Mouse (Mus musculus) liver, adult 2 months (tissue): Measurements from ENCODE around the gene Fam173b.
"Not testable (repeated sequence)": the region's sequence is repeated elsewhere in the genome, so short reads cannot be mapped to it uniquely, and the experiment has no call there.

Source experiments
- CTCF ChIP-seq: fragments of 200-500 bp; IDR thresholded peaks from 2 replicates; pipeline ENCODE4 v1.5.1; 2011; ENCODE audit warnings: low read depth, low read length, control low read depth
- POLR2A ChIP-seq: fragments of 200-500 bp; IDR thresholded peaks from 2 replicates; pipeline ENCODE4 v1.6.1; 2011; ENCODE audit warnings: low read length, control low read depth; ENCODE audit not compliant: insufficient read depth; ENCODE audit errors: extremely low read depth

DNA sequence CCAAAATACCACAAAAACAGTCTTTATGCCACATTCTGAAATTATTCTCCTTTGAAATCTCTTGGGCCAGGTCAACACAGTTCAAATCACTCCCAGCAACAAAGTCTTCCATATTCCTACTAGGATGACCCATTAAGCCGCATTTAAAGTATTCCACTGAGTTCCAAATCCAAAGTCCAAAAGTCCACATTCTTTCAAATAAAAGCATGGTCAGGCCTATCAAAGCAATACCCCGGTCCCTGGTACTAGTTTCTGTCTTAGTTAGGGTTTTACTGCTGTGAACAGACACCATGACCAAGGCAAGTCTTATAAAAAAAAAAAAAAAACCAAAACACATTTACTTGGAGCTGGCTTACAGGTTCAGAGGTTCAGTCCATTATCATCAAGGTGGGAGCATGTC, 20.6 kb upstream of the Fam173b start:
- not testable (repeated sequence) for TF ChIP-seq CTCF, POLR2A
